Mouse (Mus musculus): ENCODE data around the gene Slc5a9.

The Slc5a9 gene

GRCm38 (mm10) chr4:111902775-111903174, at the start of gene Slc5a9:
Gene Slc5a9 (minus strand): TSS chr4:111902918.
- in situ Hi-C loops (cut with MboI, MseI): loop anchor here in 1 of 2 experiments (10.0 kb wide), 1 partner anchor 762 kb away; no protein-coding TSS in a partner anchor

GRCm38 (mm10) chr4:111919092-111919491, 16.4 kb upstream of the Slc5a9 start, which contains the start of gene Skint8:
Gene Skint8 (plus strand): TSS chr4:111919392.
- in situ Hi-C loops (cut with MboI, MseI): no loop called here

- in situ Hi-C loops (cut with MboI, MseI): loop anchor here in 1 of 2 experiments (10.0 kb wide), 1 partner anchor 757 kb away; no protein-coding TSS in a partner anchor
Observed at GRCm38 (mm10) chr4:111907926-111908325, 5.2 kb upstream of the Slc5a9 start.

- in situ Hi-C loops (cut with MboI, MseI): loop anchor here in 1 of 2 experiments (10.0 kb wide), 1 partner anchor 763 kb away; no protein-coding TSS in a partner anchor
Observed at GRCm38 (mm10) chr4:111901473-111901872, 1.2 kb downstream of the Slc5a9 start.

- in situ Hi-C loops (cut with MboI, MseI): loop anchor here in 1 of 2 experiments (10.0 kb wide), 1 partner anchor 764 kb away; no protein-coding TSS in a partner anchor
Observed at GRCm38 (mm10) chr4:111900491-111900890, 2.2 kb downstream of the Slc5a9 start.

GRCm38 (mm10) chr4:111898566-111898965, 4.2 kb downstream of the Slc5a9 start:
- in situ Hi-C loops (cut with MboI, MseI): no loop called here

GRCm38 (mm10) chr4:111897755-111898154, 5.0 kb downstream of the Slc5a9 start:
- in situ Hi-C loops (cut with MboI, MseI): no loop called here

- in situ Hi-C loops (cut with MboI, MseI): no loop called here
Observed at GRCm38 (mm10) chr4:111892138-111892537, 10.6 kb downstream of the Slc5a9 start.

- in situ Hi-C loops (cut with MboI, MseI): no loop called here
Observed at GRCm38 (mm10) chr4:111886607-111887006, 16.1 kb downstream of the Slc5a9 start.

- in situ Hi-C loops (cut with MboI, MseI): no loop called here
Observed at GRCm38 (mm10) chr4:111886018-111886417, 16.7 kb downstream of the Slc5a9 start.

GRCm38 (mm10) chr4:111883543-111883942, 19.2 kb downstream of the Slc5a9 start:
- in situ Hi-C loops (cut with MboI, MseI): no loop called here

- in situ Hi-C loops (cut with MboI, MseI): no loop called here
Observed at GRCm38 (mm10) chr4:111880112-111880875, 22.4 kb downstream of the Slc5a9 start.

- in situ Hi-C loops (cut with MboI, MseI): no loop called here
Observed at GRCm38 (mm10) chr4:111867743-111868401, 34.8 kb downstream of the Slc5a9 start.

- in situ Hi-C loops (cut with MboI, MseI): no loop called here
Observed at GRCm38 (mm10) chr4:111866701-111867100, 36.0 kb downstream of the Slc5a9 start.

- in situ Hi-C loops (cut with MboI, MseI): no loop called here
Observed at GRCm38 (mm10) chr4:111852626-111853025, 50.1 kb downstream of the Slc5a9 start.

GRCm38 (mm10) chr4:111838882-111839281, 63.8 kb downstream of the Slc5a9 start:
- in situ Hi-C loops (cut with MboI, MseI): no loop called here
